Mouse (Mus musculus) neural tube, embryonic 11.5 days (tissue): ENCODE results near the gene Slc7a14. TPM values are rescaled to one million over a fixed set of nuclear protein-coding genes. Genes with fewer than 3 reads are reported as not detected.

Experiments used
- ATAC-seq: fragments of 200-750 bp; cut with Nextera tagmentation; 2 replicates; pipeline ENCODE4 v1.8.0; 2017; ENCODE audit warnings: moderate number of reproducible peaks, mild to moderate bottlenecking, moderate TSS enrichment, moderate library complexity; ENCODE audit not compliant: insufficient read depth, low FRiP score, low TSS enrichment
- DNase-seq: peaks from one replicate; pipeline ENCODE4 v3.0.0-alpha.2; 2015; ENCODE audit warnings: low spot score
- H3K27ac ChIP-seq: fragments of 300-500 bp; sonication (generic); 2 replicates; pipeline ENCODE4 v1.5.1; 2014; ENCODE audit warnings: low read depth, mild to moderate bottlenecking, low read length
- H3K27me3 ChIP-seq: fragments of 300-500 bp; sonication (generic); 2 replicates; pipeline ENCODE4 v1.6.1; 2014; ENCODE audit warnings: mild to moderate bottlenecking, low read length, mixed read lengths; ENCODE audit not compliant: control insufficient read depth, insufficient read depth
- H3K36me3 ChIP-seq: fragments of 300-500 bp; sonication (generic); 2 replicates; pipeline ENCODE4 v1.6.1; 2014; ENCODE audit warnings: mild to moderate bottlenecking, low read length, moderate library complexity, mixed read lengths; ENCODE audit not compliant: control insufficient read depth, insufficient read depth
- H3K4me1 ChIP-seq: fragments of 300-500 bp; sonication (generic); 2 replicates; pipeline ENCODE4 v1.6.1; 2014; ENCODE audit warnings: low read length, mixed read lengths; ENCODE audit not compliant: control insufficient read depth, insufficient read depth
- H3K4me2 ChIP-seq: fragments of 300-500 bp; sonication (generic); 2 replicates; pipeline ENCODE4 v1.6.1; 2014; ENCODE audit warnings: low read depth, mild to moderate bottlenecking, moderate library complexity
- H3K4me3 ChIP-seq: fragments of 300-500 bp; sonication (generic); 2 replicates; pipeline ENCODE4 v1.5.1; 2014; ENCODE audit warnings: low read depth, low read length
- H3K9ac ChIP-seq: fragments of 300-500 bp; sonication (generic); 2 replicates; pipeline ENCODE4 v1.6.1; 2014; ENCODE audit warnings: mild to moderate bottlenecking, low read length
- H3K9me3 ChIP-seq: fragments of 300-500 bp; sonication (generic); 2 replicates; pipeline ENCODE4 v1.6.1; 2016; ENCODE audit warnings: low read length; ENCODE audit not compliant: control insufficient read depth
- WGBS: fragments of 180-500 bp; shearing (Covaris S2); extraction: QIAGEN DNeasy Blood & Tissue Kit; methylation state at CpG from one replicate; pipeline ENCODE4 v1.1.7; 2014; 5-methylcytosine and 5-hydroxymethylcytosine counted together
- polyA plus RNA-seq: library from polyadenylated mRNA; unstranded; fragments of >200 nt; fragmentation: Nextera tagmentation; extraction: Ambion mirVana; gene quantifications from 2 replicates; pipeline ENCODE4 v1.2.1, GENCODE M21; 2014

Gene Slc7a14
- polyA plus RNA-seq, 1 experiment from 2014 or later, result 1.5 TPM

- Histone ChIP-seq H3K27ac (no peak overlapping the region), H3K27me3 (no peaks in the 10 kb centered on the region), H3K9me3 (no peaks in the 10 kb centered on the region), H3K4me2 (no peak overlapping the region), H3K4me1 (no peaks in the 10 kb centered on the region), H3K36me3 (no peaks in the 10 kb centered on the region), H3K4me3 (no peak overlapping the region), H3K9ac (no peak overlapping the region)
- WGBS, result 78% methylated on average over 4 of the region's 4 CpGs
- ATAC-seq (no peak), DNase-seq (no peak)
Measured at GRCm38 (mm10) chr3:31269551-31270317, 40.4 kb downstream of the Slc7a14 start.

GRCm38 (mm10) chr3:31267921-31268320 lies 42.3 kb downstream of the Slc7a14 start:
- Histone ChIP-seq H3K27ac (no peak overlapping the region), H3K4me3 (no peak overlapping the region), H3K9me3 (no peaks in the 10 kb centered on the region), H3K4me1 (no peaks in the 10 kb centered on the region), H3K27me3 (no peaks in the 10 kb centered on the region), H3K4me2 (no peak overlapping the region), H3K9ac (no peak overlapping the region), H3K36me3 (no peaks in the 10 kb centered on the region)
- WGBS, result 92% methylated on average over 2 of the region's 2 CpGs
- DNase-seq (no peak), ATAC-seq (no peak)

GRCm38 (mm10) chr3:31266941-31267340 lies 43.2 kb downstream of the Slc7a14 start:
- no peaks in the 10 kb centered on the region for H3K9me3 ChIP-seq
- WGBS, result 91% methylated on average over 7 of the region's 7 CpGs
- H3K27ac ChIP-seq, result no peak overlapping the region
- H3K4me2 ChIP-seq, result no peak overlapping the region
- H3K27me3 ChIP-seq, result no peaks in the 10 kb centered on the region
- ATAC-seq (no peak), DNase-seq (no peak)
- H3K9ac ChIP-seq, result no peak overlapping the region
- no peaks in the 10 kb centered on the region for H3K36me3 ChIP-seq
- H3K4me3 ChIP-seq, result no peak overlapping the region
- H3K4me1 ChIP-seq, result no peaks in the 10 kb centered on the region

- peaks cover 5% of the 10 kb centered on the region; the same call in 1 of the 2 replicates for H3K4me1 ChIP-seq
Measured at GRCm38 (mm10) chr3:31263535-31263934, 46.6 kb downstream of the Slc7a14 start.

GRCm38 (mm10) chr3:31261418-31262014 lies 48.7 kb downstream of the Slc7a14 start:
- Histone ChIP-seq H3K9me3 (no peaks in the 10 kb centered on the region), H3K27ac (no peak overlapping the region), H3K36me3 (no peaks in the 10 kb centered on the region), H3K9ac (no peak overlapping the region), H3K4me1 (peaks cover 5% of the 10 kb centered on the region; the same call in 1 of the 2 replicates), H3K4me2 (no peak overlapping the region), H3K27me3 (no peaks in the 10 kb centered on the region), H3K4me3 (no peak overlapping the region)
- ATAC-seq (no peak), DNase-seq (no peak)
- WGBS, result 57% methylated on average over 7 of the region's 7 CpGs

More at GRCm38 (mm10) chr3:31263535-31263934, 46.6 kb downstream of the Slc7a14 start:
- ATAC-seq, result no peak
- Histone ChIP-seq H3K27me3 (no peaks in the 10 kb centered on the region), H3K9me3 (no peaks in the 10 kb centered on the region), H3K27ac (no peak overlapping the region), H3K9ac (no peak overlapping the region), H3K4me3 (no peak overlapping the region), H3K4me2 (no peak overlapping the region), H3K36me3 (no peaks in the 10 kb centered on the region)
- DNase-seq, result no peak
- 91% methylated on average over 3 of the region's 3 CpGs for WGBS

GRCm38 (mm10) chr3:31260964-31261346 lies 49.2 kb downstream of the Slc7a14 start:
- H3K4me3 ChIP-seq, result no peak overlapping the region
- no peak overlapping the region for H3K9ac ChIP-seq
- no peak for DNase-seq
- H3K36me3 ChIP-seq, result no peaks in the 10 kb centered on the region
- no peaks in the 10 kb centered on the region for H3K9me3 ChIP-seq
- no peaks in the 10 kb centered on the region for H3K27me3 ChIP-seq
- H3K4me2 ChIP-seq, result no peak overlapping the region
- WGBS, result 37% methylated on average over 3 of the region's 3 CpGs
- 0 out of 2 replicates have a peak, but pooled peaks have one; percentile 23 for ATAC-seq
- H3K27ac ChIP-seq, result no peak overlapping the region
- H3K4me1 ChIP-seq, result peaks cover 5% of the 10 kb centered on the region; the same call in 1 of the 2 replicates

GRCm38 (mm10) chr3:31260329-31260963 lies 49.7 kb downstream of the Slc7a14 start:
- no peaks in the 10 kb centered on the region for H3K9me3 ChIP-seq
- no peak overlapping the region for H3K9ac ChIP-seq
- H3K4me1 ChIP-seq, result peaks cover 5% of the 10 kb centered on the region; the same call in 1 of the 2 replicates
- DNase-seq, result peak; percentile 73
- H3K27ac ChIP-seq, result 0 out of 2 replicates have a peak overlapping the region, but pooled peaks have one; percentile 44
- no peaks in the 10 kb centered on the region for H3K27me3 ChIP-seq
- H3K4me3 ChIP-seq, result no peak overlapping the region
- no peak overlapping the region for H3K4me2 ChIP-seq
- ATAC-seq, result peak; percentile 82
- H3K36me3 ChIP-seq, result no peaks in the 10 kb centered on the region
- 15% methylated on average over 7 of the region's 7 CpGs for WGBS

GRCm38 (mm10) chr3:31259553-31260255 lies 50.5 kb downstream of the Slc7a14 start:
- Histone ChIP-seq H3K27me3 (no peaks in the 10 kb centered on the region), H3K4me2 (no peak overlapping the region), H3K4me3 (no peak overlapping the region), H3K36me3 (no peaks in the 10 kb centered on the region), H3K9ac (no peak overlapping the region), H3K27ac (0 out of 2 replicates have a peak overlapping the region, but pooled peaks have one; percentile 44), H3K4me1 (peaks cover 5% of the 10 kb centered on the region; the same call in 1 of the 2 replicates), H3K9me3 (no peaks in the 10 kb centered on the region)
- DNase-seq, result no peak
- ATAC-seq, result no peak
- WGBS, result 78% methylated on average over 7 of the region's 7 CpGs
